Mouse (Mus musculus) intestine, postnatal 0 days (tissue): ENCODE results near the gene Coro2a. TPM values are rescaled to one million over a fixed set of nuclear protein-coding genes. Genes with fewer than 3 reads are reported as not detected.

ENCODE experiments used
- ATAC-seq: fragments of 200-750 bp; cut with Nextera tagmentation; 2 replicates; pipeline ENCODE4 v1.8.0; 2017; ENCODE audit warnings: mild to moderate bottlenecking, moderate TSS enrichment, moderate library complexity
- H3K27ac ChIP-seq: fragments of 300-500 bp; sonication (generic); 2 replicates; pipeline ENCODE4 v1.5.1; 2014; ENCODE audit warnings: mild to moderate bottlenecking, low read depth, low read length, moderate library complexity
- H3K27me3 ChIP-seq: fragments of 300-500 bp; sonication (generic); replicated peaks from 2 replicates; pipeline ENCODE4 v1.6.1; 2014; ENCODE audit warnings: low read length, mixed read lengths; ENCODE audit not compliant: control insufficient read depth, insufficient read depth
- H3K36me3 ChIP-seq: fragments of 300-500 bp; sonication (generic); 2 replicates; pipeline ENCODE4 v1.6.1; 2014; ENCODE audit warnings: mild to moderate bottlenecking, moderate library complexity; ENCODE audit not compliant: control insufficient read depth, insufficient read depth
- H3K4me1 ChIP-seq: fragments of 300-500 bp; sonication (generic); replicated peaks from 2 replicates; pipeline ENCODE4 v1.6.1; 2014; ENCODE audit warnings: antibody characterized with exemption, low read length, mixed read lengths; ENCODE audit not compliant: control insufficient read depth, insufficient read depth
- H3K4me2 ChIP-seq: fragments of 300-500 bp; sonication (generic); replicated peaks from 2 replicates; pipeline ENCODE4 v1.6.1; 2014; ENCODE audit warnings: low read depth, mild to moderate bottlenecking, moderate library complexity
- H3K4me3 ChIP-seq: fragments of 300-500 bp; sonication (generic); 2 replicates; pipeline ENCODE4 v1.5.1; 2014; ENCODE audit warnings: low read depth, low read length
- H3K9ac ChIP-seq: fragments of 300-500 bp; sonication (generic); 2 replicates; pipeline ENCODE4 v1.6.1; 2014; ENCODE audit warnings: mild to moderate bottlenecking, low read depth, low read length
- H3K9me3 ChIP-seq: fragments of 300-500 bp; sonication (generic); 2 replicates; pipeline ENCODE4 v1.6.1; 2016; ENCODE audit warnings: mixed run types; ENCODE audit not compliant: control insufficient read depth
- CTCF ChIP-seq: sonication (generic); IDR thresholded peaks from 2 replicates; pipeline ENCODE4 v1.5.1; 2016; ENCODE audit warnings: low read depth, mild to moderate bottlenecking, control low read depth, antibody characterized with exemption, moderate library complexity
- WGBS: fragments of 180-500 bp; shearing (Covaris S2); extraction: QIAGEN DNeasy Blood & Tissue Kit; methylation state at CpG from one replicate; pipeline ENCODE4 v1.1.7; 2014; 5-methylcytosine and 5-hydroxymethylcytosine counted together
- polyA plus RNA-seq: library from polyadenylated mRNA; unstranded; fragments of >200 nt; fragmentation: Nextera tagmentation; extraction: Ambion mirVana; gene quantifications from 2 replicates; pipeline ENCODE4 v1.2.1, GENCODE M21; 2015

The Coro2a gene
- polyA plus RNA-seq, 1 experiment from 2014 or later = 53.0 TPM

DNA sequence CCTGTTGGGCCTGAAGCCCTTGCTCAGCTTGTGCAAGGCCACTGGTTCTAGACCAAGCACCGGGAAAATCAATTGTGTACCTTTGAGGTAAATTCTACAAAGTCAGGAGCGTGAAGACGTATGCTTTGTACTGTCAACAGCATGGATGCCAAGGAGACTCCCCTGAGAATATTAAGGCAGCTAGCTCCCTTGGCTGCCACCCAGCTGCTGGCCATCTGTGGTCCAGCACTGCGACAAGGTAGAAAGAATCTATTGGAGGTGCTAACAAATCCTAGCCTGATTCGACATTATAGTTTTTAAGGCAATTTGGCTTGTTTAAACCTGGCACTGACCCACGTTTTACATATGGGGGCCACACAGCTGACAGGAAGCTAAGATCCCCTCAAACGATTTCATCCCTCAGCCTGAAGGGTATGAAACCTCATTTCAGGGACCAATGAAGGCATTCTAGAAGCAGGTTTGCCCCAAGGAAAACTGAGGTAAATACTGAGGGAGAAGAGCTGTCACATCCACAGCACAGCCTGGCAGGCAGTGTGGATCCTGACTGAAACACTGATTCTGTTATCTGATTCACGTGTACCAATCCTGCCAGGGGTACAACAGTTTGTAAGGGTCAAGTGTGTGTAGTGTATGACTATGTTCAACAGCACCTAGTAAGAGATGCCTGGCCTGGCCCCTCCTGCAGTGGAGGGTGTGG, 96.5 kb downstream of the Coro2a start:
- WGBS = 74% methylated on average over 8 of the region's 8 CpGs
- Histone ChIP-seq H3K9ac (no peak overlapping the region), H3K36me3 (peaks cover 27% of the 10 kb centered on the region), H3K27me3 (no peaks in the 10 kb centered on the region), H3K27ac (no peak overlapping the region), H3K4me3 (no peak overlapping the region), H3K4me1 (no peaks in the 10 kb centered on the region), H3K4me2 (no peak overlapping the region), H3K9me3 (no peaks in the 10 kb centered on the region)
- TF ChIP-seq CTCF = no peak
- ATAC-seq = no peak

DNA sequence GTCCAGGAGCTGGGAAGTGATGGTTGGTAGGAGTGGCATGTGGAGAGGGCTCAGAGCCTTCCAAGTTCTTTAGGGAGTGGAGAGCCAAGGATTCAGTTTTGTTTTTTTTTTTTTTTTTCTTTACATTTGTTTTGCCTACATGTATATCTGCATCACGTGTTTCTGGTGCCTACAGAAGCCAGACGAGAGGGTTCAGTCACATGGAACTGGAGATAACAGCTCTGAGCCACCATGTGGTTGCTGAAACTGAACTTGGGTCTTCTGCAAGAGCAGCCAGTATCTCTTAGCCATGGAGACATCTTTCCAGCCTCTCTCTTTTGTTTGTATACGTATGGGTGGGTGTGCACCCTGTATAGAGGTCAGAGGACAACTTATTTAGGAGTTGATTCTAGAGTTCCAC, 98.1 kb downstream of the Coro2a start:
- Histone ChIP-seq H3K4me2 (no peak overlapping the region), H3K9ac (no peak overlapping the region), H3K4me1 (no peaks in the 10 kb centered on the region), H3K27ac (peak overlapping the region; percentile 7; the same call in 1 of the 2 replicates), H3K9me3 (no peaks in the 10 kb centered on the region), H3K4me3 (no peak overlapping the region), H3K27me3 (no peaks in the 10 kb centered on the region), H3K36me3 (peaks cover 41% of the 10 kb centered on the region)
- no peak for ATAC-seq
- TF ChIP-seq CTCF = no peak
- 53% methylated on average over 3 of the region's 3 CpGs for WGBS

DNA sequence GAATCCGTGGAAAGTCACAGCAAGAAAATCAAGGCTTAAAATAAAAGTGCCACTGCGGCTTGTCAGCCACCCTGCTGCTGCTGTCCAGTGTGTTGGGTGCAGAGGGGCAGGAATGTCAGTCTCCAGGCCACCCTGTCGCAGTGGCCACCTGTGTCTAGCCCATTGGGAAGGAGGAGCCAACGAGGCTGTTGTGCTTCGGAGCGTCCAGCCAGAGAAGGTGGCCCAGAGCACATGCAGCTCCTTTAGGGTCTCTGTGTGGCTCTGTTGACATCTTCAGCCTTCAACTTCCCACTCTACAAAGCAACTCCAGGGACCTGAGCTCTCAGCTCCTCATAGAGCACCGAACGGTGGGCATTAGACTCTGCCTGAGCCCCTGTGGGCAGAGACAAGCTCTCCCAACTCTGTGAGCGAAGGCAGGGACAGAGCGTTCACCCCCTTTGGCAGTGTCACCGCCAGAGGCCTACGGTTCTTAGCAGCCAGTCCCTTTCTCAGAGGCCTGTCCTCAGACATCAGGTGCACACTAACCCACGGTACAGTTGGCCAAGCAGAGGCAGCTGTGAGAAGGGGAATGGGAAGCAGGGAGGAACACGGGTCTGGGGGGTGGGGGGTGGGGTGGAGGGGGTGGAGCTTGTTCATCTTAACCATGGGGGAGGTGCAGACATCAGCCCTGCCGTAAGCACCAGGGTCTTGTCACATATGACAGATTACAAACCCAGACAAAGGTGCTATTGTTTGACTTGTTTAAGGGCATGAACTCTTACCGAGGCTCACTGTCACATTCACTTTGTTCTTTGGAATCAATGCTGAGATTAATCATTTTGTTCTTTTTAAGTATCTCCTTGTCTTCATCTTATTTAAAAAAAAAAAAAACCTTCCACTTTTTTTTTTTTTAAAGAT, 99.1 kb downstream of the Coro2a start:
- H3K4me2 ChIP-seq = no peak overlapping the region
- H3K36me3 ChIP-seq = peaks cover 41% of the 10 kb centered on the region
- no peak for ATAC-seq
- no peaks in the 10 kb centered on the region for H3K27me3 ChIP-seq
- peaks cover 3% of the 10 kb centered on the region for H3K4me1 ChIP-seq
- TF ChIP-seq CTCF = no peak
- H3K27ac ChIP-seq = no peak overlapping the region
- H3K9me3 ChIP-seq = no peaks in the 10 kb centered on the region
- no peak overlapping the region for H3K4me3 ChIP-seq
- no peak overlapping the region for H3K9ac ChIP-seq
- 69% methylated on average over 16 of the region's 16 CpGs for WGBS

DNA sequence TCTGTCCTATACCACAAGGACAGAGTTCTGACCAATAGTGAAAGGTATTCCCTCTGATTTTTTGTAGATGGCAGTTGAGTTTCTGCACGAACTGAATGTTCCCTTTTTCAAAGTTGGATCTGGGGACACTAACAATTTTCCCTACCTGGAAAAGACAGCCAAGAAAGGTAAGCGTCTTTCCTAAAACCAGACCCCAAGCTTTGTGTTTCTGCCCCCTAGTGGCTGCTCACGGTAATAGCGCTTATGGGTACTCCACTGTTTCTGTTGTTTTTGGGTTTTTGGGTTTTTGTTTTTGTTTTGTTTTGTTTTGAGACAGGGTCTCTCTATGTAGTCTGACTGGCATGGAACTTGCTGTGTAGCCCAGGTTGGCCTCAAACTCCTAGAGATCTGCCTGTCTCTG, 103.0 kb downstream of the Coro2a start:
- 15% methylated on average over 4 of the region's 4 CpGs for WGBS
- no peak for ATAC-seq
- peaks cover 3% of the 10 kb centered on the region for H3K4me1 ChIP-seq
- TF ChIP-seq CTCF = peak; percentile 85
- H3K9ac ChIP-seq = no peak overlapping the region
- no peak overlapping the region for H3K4me2 ChIP-seq
- H3K27ac ChIP-seq = no peak overlapping the region
- peaks cover 53% of the 10 kb centered on the region for H3K36me3 ChIP-seq
- H3K9me3 ChIP-seq = no peaks in the 10 kb centered on the region
- no peak overlapping the region for H3K4me3 ChIP-seq
- H3K27me3 ChIP-seq = no peaks in the 10 kb centered on the region

DNA sequence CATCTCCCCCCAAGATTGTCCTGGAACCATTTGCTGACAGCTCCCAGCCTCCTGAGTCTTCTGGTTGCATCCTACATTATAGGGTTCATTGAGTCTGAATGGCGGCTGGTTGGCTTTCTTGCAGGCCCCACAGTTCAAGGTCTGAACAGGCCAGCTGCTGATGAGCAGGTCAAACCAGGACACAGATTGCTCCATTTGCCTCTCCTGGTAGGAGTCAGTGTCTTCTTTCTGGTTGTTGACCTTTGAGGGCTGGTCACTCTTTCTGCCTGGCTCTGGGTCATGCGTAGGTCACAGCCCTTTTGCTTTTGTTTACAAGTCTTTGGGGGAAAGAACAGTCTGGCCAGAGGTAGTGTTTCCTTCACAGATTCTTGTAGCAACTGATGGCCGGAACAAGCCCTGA, 103.5 kb downstream of the Coro2a start:
- no peaks in the 10 kb centered on the region for H3K9me3 ChIP-seq
- no peak overlapping the region for H3K27ac ChIP-seq
- H3K9ac ChIP-seq = no peak overlapping the region
- H3K4me2 ChIP-seq = no peak overlapping the region
- TF ChIP-seq CTCF = no peak
- no peaks in the 10 kb centered on the region for H3K27me3 ChIP-seq
- H3K4me1 ChIP-seq = peaks cover 3% of the 10 kb centered on the region
- ATAC-seq = no peak; the same call in 1 of the 2 replicates
- peaks cover 58% of the 10 kb centered on the region for H3K36me3 ChIP-seq
- 55% methylated on average over 3 of the region's 3 CpGs for WGBS
- no peak overlapping the region for H3K4me3 ChIP-seq

DNA sequence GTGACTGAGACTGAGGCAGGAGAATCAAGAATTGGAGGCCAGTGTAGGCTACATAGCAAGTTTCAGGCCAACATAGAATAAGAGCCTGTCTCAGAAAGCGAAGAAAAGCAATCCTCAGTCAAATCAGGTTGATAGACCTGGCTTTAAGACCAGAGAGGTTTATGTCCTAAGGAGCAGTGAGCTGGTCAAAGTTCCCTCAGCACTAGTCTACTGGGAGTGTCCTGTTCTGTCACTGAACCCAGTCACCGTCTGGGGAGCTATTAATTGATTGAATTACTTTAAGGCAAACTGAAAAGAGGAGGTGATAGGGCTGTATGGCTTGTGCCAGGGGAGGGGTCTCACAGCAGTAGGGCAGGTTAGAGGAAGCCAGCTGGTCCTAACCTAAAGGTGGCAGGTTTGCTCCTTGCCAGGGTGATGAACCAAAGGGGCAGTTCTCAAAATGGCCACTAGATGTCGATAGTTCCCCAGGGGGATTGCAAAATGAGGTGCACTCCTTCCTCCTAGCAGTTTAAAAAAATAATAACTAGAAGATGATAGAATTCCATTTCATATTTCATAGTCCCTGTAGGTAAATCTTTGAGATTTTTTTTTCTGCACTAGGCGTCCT, 104.6 kb downstream of the Coro2a start:
- peaks cover 3% of the 10 kb centered on the region for H3K4me1 ChIP-seq
- H3K36me3 ChIP-seq = peaks cover 61% of the 10 kb centered on the region
- peak; percentile 98 for TF ChIP-seq CTCF
- 24% methylated on average over 4 of the region's 4 CpGs for WGBS
- no peak overlapping the region for H3K4me3 ChIP-seq
- no peak overlapping the region; the same call in 1 of the 2 replicates for H3K4me2 ChIP-seq
- peak; percentile 32; the same call in 1 of the 2 replicates for ATAC-seq
- no peaks in the 10 kb centered on the region for H3K27me3 ChIP-seq
- peak overlapping the region; percentile 6; the same call in 1 of the 2 replicates for H3K27ac ChIP-seq
- H3K9ac ChIP-seq = no peak overlapping the region
- no peaks in the 10 kb centered on the region for H3K9me3 ChIP-seq
